Mouse (Mus musculus) liver, embryonic 14.5 days (tissue): ENCODE results near the gene Gm5136. TPM values are rescaled to one million over a fixed set of nuclear protein-coding genes. Genes with fewer than 3 reads are reported as not detected.

Experiments used
- ATAC-seq: fragments of 200-750 bp; cut with Nextera tagmentation; 2 replicates; pipeline ENCODE4 v1.8.0; 2017; ENCODE audit warnings: moderate number of reproducible peaks, mild to moderate bottlenecking, moderate library complexity; ENCODE audit not compliant: insufficient read depth
- DNase-seq, 3 experiments: peaks; one replicate each; pipeline ENCODE4 v3.0.0-alpha.2; 2012 to 2013; ENCODE audit warnings: low read depth in 3 of 3, low spot score in 3 of 3
- H3K27ac ChIP-seq: fragments of 300-500 bp; sonication (generic); 2 replicates; pipeline ENCODE4 v1.5.1; 2014; ENCODE audit warnings: moderate library complexity, mild to moderate bottlenecking, control low read depth, inconsistent platforms
- H3K27me3 ChIP-seq: fragments of 300-500 bp; sonication (generic); 2 replicates; pipeline ENCODE4 v1.6.1; 2014; ENCODE audit warnings: mild to moderate bottlenecking, low read length, moderate library complexity; ENCODE audit not compliant: control insufficient read depth, insufficient read depth
- H3K36me3 ChIP-seq: fragments of 300-500 bp; sonication (generic); replicated peaks from 2 replicates; pipeline ENCODE4 v1.6.1; 2014; ENCODE audit warnings: low read depth; ENCODE audit not compliant: control insufficient read depth, insufficient read depth
- H3K4me1 ChIP-seq, 2 experiments: fragments of 200-500 bp in 1 of 2; fragments of 300-500 bp in 1 of 2; sonication (generic) in 1 of 2; replicated peaks; 2 replicates each; pipeline ENCODE4 v1.6.1; 2012 to 2014; ENCODE audit warnings: antibody characterized with exemption in 1 of 2, inconsistent platforms in 1 of 2, low read length in 1 of 2; ENCODE audit not compliant: control insufficient read depth in 2 of 2, insufficient read depth in 2 of 2
- H3K4me2 ChIP-seq: fragments of 300-500 bp; sonication (generic); 2 replicates; pipeline ENCODE4 v1.6.1; 2014; ENCODE audit warnings: low read depth, mild to moderate bottlenecking, control low read depth, moderate library complexity
- H3K4me3 ChIP-seq, 2 experiments: fragments of 200-500 bp in 1 of 2; fragments of 300-500 bp in 1 of 2; sonication (generic) in 1 of 2; 2 replicates each; pipeline ENCODE4 v1.5.1; 2012 to 2014; ENCODE audit warnings: low read depth in 2 of 2, low read length in 2 of 2, mild to moderate bottlenecking in 2 of 2, control low read depth in 1 of 2, inconsistent platforms in 1 of 2, moderate library complexity in 1 of 2; ENCODE audit not compliant: insufficient read depth in 1 of 2
- H3K9ac ChIP-seq: fragments of 300-500 bp; sonication (generic); replicated peaks from 2 replicates; pipeline ENCODE4 v1.6.1; 2014; ENCODE audit warnings: mild to moderate bottlenecking, control low read depth, moderate library complexity
- H3K9me3 ChIP-seq: fragments of 300-500 bp; sonication (generic); 2 replicates; pipeline ENCODE4 v1.6.1; 2016; ENCODE audit warnings: low read length, mixed read lengths; ENCODE audit not compliant: control insufficient read depth
- CTCF ChIP-seq: IDR thresholded peaks from 2 replicates; pipeline ENCODE4 v1.5.1; 2016; ENCODE audit warnings: antibody characterized with exemption, low read depth, control low read depth
- EP300 ChIP-seq: IDR thresholded peaks from 2 replicates; pipeline ENCODE4 v1.6.1; 2016; ENCODE audit warnings: antibody characterized with exemption, low read depth
- WGBS: fragments of 180-500 bp; shearing (Covaris S2); extraction: QIAGEN DNeasy Blood & Tissue Kit; methylation state at CpG from one replicate; pipeline ENCODE4 v1.1.7; 2014; ENCODE audit not compliant: insufficient replicate concordance; 5-methylcytosine and 5-hydroxymethylcytosine counted together
- polyA plus RNA-seq, 2 experiments: library from polyadenylated mRNA; depleted of rRNA in 1 of 2; stranded (reverse) in 1 of 2; unstranded in 1 of 2; fragments of >200 nt; fragmentation: Nextera tagmentation in 1 of 2; extraction: Ambion mirVana in 1 of 2; gene quantifications; 2 replicates each; pipeline versions ENCODE4 v1.2.1 to v1.2.3; 2012 to 2014

Gene Gm5136
- polyA plus RNA-seq, 2 experiments: not detected

DNA sequence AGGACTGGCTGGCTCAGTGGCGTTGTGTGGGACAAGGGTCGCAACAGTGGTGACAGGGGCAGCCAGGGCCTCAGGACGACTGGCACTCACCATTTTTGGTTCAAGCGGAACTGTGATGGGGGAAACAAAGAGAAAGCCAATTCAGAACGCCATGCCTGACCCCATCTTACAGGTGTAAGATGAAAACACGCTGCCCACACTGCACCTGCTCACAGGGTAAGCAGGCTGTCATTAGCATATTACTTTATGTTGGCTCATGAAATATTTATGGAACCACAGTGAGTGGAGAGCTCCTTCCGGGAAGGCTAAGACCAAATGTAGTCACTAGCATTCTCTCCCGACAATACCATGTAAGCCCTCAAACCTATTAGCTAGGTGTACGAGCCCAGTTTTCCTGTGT is 9.0 kb downstream of the Gm5136 start:
- WGBS: 51% methylated on average over 9 of the region's 9 CpGs
- no peak for TF ChIP-seq EP300
- no peak for TF ChIP-seq CTCF
- Histone ChIP-seq H3K9ac (no peak overlapping the region), H3K27me3 (no peaks in the 10 kb centered on the region), H3K36me3 (no peaks in the 10 kb centered on the region), H3K4me3 (no peak overlapping the region), H3K9me3 (no peaks in the 10 kb centered on the region), H3K4me2 (no peak overlapping the region), H3K4me1 (no peaks in the 10 kb centered on the region), H3K27ac (no peak overlapping the region)
- DNase-seq (no peak), ATAC-seq (no peak)

GRCm38 (mm10) chr10:108686696-108687095 is 13.3 kb downstream of the Gm5136 start:
- Histone ChIP-seq H3K9ac (no peak overlapping the region), H3K4me3 (no peak overlapping the region), H3K9me3 (no peaks in the 10 kb centered on the region), H3K4me1 (no peaks in the 10 kb centered on the region), H3K36me3 (no peaks in the 10 kb centered on the region), H3K27me3 (no peaks in the 10 kb centered on the region), H3K27ac (no peak overlapping the region), H3K4me2 (no peak overlapping the region)
- 44% methylated on average over 4 of the region's 4 CpGs for WGBS
- ATAC-seq (no peak), DNase-seq (no peak)
- no peak for TF ChIP-seq CTCF
- no peak for TF ChIP-seq EP300

DNA sequence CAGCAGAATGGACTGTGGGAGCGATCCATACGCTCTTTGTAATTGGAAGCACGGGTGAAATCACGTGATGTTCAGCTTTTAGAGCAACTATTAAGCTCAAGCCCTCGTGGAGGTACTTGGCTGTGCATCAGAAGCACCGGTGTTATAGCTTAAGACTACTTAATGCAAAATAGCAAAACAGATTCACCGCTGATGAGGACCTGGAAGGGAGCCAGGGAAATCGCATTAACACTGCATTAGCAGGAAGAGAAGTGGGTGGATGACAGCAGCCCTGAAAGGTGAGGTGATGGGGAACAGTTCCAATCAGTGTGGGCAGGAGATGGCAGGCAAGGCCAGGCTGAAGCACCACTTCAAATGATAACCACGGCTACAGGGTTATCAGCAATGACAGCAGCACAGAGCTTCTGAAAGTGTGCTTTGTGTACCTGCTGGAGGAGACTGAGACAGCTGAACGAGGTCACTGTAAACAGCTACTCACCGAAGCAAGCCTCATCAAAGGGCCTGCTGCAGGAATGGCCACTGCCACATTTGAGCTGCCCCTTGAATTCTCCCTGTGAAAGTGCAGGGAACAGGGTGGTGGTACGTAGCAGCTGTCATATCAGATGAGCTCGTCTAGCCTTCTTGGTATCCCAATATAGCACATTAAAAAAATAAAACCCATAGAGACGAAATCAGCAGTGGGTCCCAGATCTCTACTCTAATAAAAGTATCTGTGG is 20.1 kb downstream of the Gm5136 start:
- ATAC-seq (no peak), DNase-seq (no peak)
- Histone ChIP-seq H3K9ac (no peak overlapping the region), H3K9me3 (no peaks in the 10 kb centered on the region), H3K4me2 (no peak overlapping the region), H3K4me3 (no peak overlapping the region), H3K36me3 (no peaks in the 10 kb centered on the region), H3K27me3 (no peaks in the 10 kb centered on the region), H3K27ac (no peak overlapping the region), H3K4me1 (no peaks in the 10 kb centered on the region)
- TF ChIP-seq EP300: no peak
- no peak for TF ChIP-seq CTCF
- WGBS: 42% methylated on average over 14 of the region's 14 CpGs

DNA sequence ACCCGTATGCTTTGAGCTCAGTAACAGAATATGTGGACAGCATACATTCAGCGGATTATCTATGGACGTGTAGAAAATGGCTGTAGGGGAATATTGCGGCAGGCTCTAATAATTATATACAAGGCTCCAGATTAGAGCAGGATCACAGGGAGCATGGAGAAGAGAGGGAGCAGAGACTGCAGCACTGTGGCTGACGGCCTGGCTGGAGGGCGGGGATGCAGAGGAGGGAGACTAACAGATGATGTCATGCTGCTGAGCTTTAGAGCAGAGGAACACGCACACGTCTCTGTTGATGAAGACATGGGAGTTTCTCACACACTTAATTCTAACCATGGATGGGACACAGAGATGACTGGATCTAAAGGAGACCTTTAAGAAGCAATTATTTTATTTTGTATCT is 22.9 kb downstream of the Gm5136 start:
- TF ChIP-seq CTCF: no peak
- no peak for TF ChIP-seq EP300
- no peaks in the 10 kb centered on the region for H3K36me3 ChIP-seq
- H3K27me3 ChIP-seq: no peaks in the 10 kb centered on the region
- no peaks in the 10 kb centered on the region for H3K4me1 ChIP-seq
- no peaks in the 10 kb centered on the region for H3K9me3 ChIP-seq
- 75% methylated on average over 8 of the region's 8 CpGs for WGBS
- DNase-seq: no peak
- ATAC-seq: no peak
- no peak overlapping the region for H3K9ac ChIP-seq
- H3K27ac ChIP-seq: no peak overlapping the region
- no peak overlapping the region for H3K4me2 ChIP-seq
- H3K4me3 ChIP-seq: no peak overlapping the region

GRCm38 (mm10) chr10:108668944-108669343 is 31.0 kb downstream of the Gm5136 start:
- Histone ChIP-seq H3K27me3 (no peaks in the 10 kb centered on the region), H3K9ac (no peak overlapping the region), H3K4me2 (no peak overlapping the region), H3K9me3 (no peaks in the 10 kb centered on the region), H3K27ac (no peak overlapping the region), H3K36me3 (no peaks in the 10 kb centered on the region), H3K4me3 (no peak overlapping the region), H3K4me1 (no peaks in the 10 kb centered on the region)
- no peak for DNase-seq
- no peak for ATAC-seq
- WGBS: 55% methylated on average over 3 of the region's 3 CpGs
- no peak for TF ChIP-seq CTCF
- no peak for TF ChIP-seq EP300
